ENCODE assay signal across 8 mouse cellular contexts in genomic region chr19:55127072-55127718, GRCm38 (mm10). TPM values are rescaled to one million over a fixed set of nuclear protein-coding genes. Genes with fewer than 3 reads are reported as not detected.
DNase-seq lines count a peak whose midpoint lies in the region; ATAC-seq lines count a peak whose summit lies in the region.

Gene Gpam (minus strand): TSS chr19:55127238.

- no peaks in the 10 kb centered on the region for H3K27me3 ChIP-seq in embryonic facial prominence, embryonic 14.5 days (replicated peaks; ENCODE audit: control insufficient read depth, insufficient read depth, low read length)

- H3K36me3 ChIP-seq in embryonic facial prominence, embryonic 14.5 days (ENCODE audit: control insufficient read depth, insufficient read depth, low read length), result no peaks in the 10 kb centered on the region

- H3K4me1 ChIP-seq in embryonic facial prominence, embryonic 14.5 days (ENCODE audit: control insufficient read depth, insufficient read depth, low read length), result no peaks in the 10 kb centered on the region; the same call in 1 of the 2 replicates

- H3K4me3 ChIP-seq in embryonic facial prominence, embryonic 14.5 days (ENCODE audit: low read depth, low read length), result no peak within 1 kb of the TSS

- no peak within 1 kb of the TSS for H3K27ac ChIP-seq in embryonic facial prominence, embryonic 14.5 days (replicated peaks; ENCODE audit: low read depth, low read length)

- 67% methylated on average over 11 of the region's 11 CpGs for WGBS in embryonic facial prominence, embryonic 14.5 days

- DNase-seq in adrenal gland, postnatal 25 days, result no peak
- no peak for DNase-seq in embryonic facial prominence, embryonic 14.5 days (ENCODE audit: low spot score)
- DNase-seq in heart, postnatal 25 days (ENCODE audit: low spot score), result no peak
- DNase-seq in left cerebral cortex, adult 8-10 months (ENCODE audit: low spot score in 2 of 2), result no peak
- no peak for DNase-seq in cerebellum, postnatal 36 days
- no peak for DNase-seq in embryo, embryonic 9.5 days (ENCODE audit: extremely low spot score)

- H3K9ac ChIP-seq in embryonic facial prominence, embryonic 14.5 days (ENCODE audit: low read depth, low read length), result no peak within 1 kb of the TSS

- no peak for ATAC-seq in embryonic facial prominence, embryonic 14.5 days (ENCODE audit: low read depth)
- no peak for ATAC-seq in megakaryocyte-erythroid progenitor cell, adult 5-6 weeks (replicated peaks; ENCODE audit: low FRiP score, low TSS enrichment, poor library complexity, severe bottlenecking)
- ATAC-seq in megakaryocyte progenitor cell, adult 5-6 weeks (replicated peaks; ENCODE audit: poor library complexity), result no peak

- H3K4me2 ChIP-seq in embryonic facial prominence, embryonic 14.5 days (ENCODE audit: low read depth, low read length), result no peak within 1 kb of the TSS

- no peaks in the 10 kb centered on the region for H3K9me3 ChIP-seq in embryonic facial prominence, embryonic 14.5 days (ENCODE audit: control insufficient read depth, low read length)

- intact Hi-C loops in heart, postnatal 25 days (cut with DNase I), result no loop called here

RNA-seq across cellular contexts. Expression of gene Gpam, which starts in this region (rescaled TPM):
- 573 and 601 TPM in 2 replicates for total RNA-seq in adrenal gland, postnatal 25 days (2021)
- polyA plus RNA-seq in embryonic facial prominence, embryonic 14.5 days (2014; fragmentation: Nextera tagmentation; extraction: Ambion mirVana), result 15.4 and 17.0 TPM in 2 replicates
- total RNA-seq in heart, postnatal 25 days (2021), result 100 to 1,000 TPM; 143 to 173 TPM
- 10 to 100 TPM; 42.7 to 58.3 (median 51.8) TPM for total RNA-seq in left cerebral cortex, adult 8-10 months (2022)
- total RNA-seq in megakaryocyte-erythroid progenitor cell, adult 5-6 weeks (2014; fragmentation: Nextera tagmentation), result 16.2 and 19.9 TPM in 2 replicates
- total RNA-seq in megakaryocyte-erythroid progenitor cell, adult 5-6 weeks (2017), result 21.6 and 22.3 TPM in 2 replicates
- 6.6 and 7.9 TPM in 2 replicates for total RNA-seq in megakaryocyte progenitor cell, adult 5-6 weeks (2015)
- total RNA-seq in megakaryocyte progenitor cell, adult 5-6 weeks (2017), result 12.5 and 14.2 TPM in 2 replicates
